Mouse (Mus musculus): ENCODE results near the gene Rgs6. TPM values are rescaled to one million over a fixed set of nuclear protein-coding genes. Genes with fewer than 3 reads are reported as not detected.

Rgs6 gene
- total RNA-seq, 1 experiment from 2014 or later = not detected

- no peak for ATAC-seq (replicated peaks; ENCODE audit: low read depth, poor library complexity, severe bottlenecking)
Observed at GRCm38 (mm10) chr12:82830333-82830732, 242.2 kb downstream of the Rgs6 start.

GRCm38 (mm10) chr12:82838544-82838943, 250.5 kb downstream of the Rgs6 start:
- no peak for ATAC-seq (replicated peaks; ENCODE audit: low read depth, poor library complexity, severe bottlenecking)

GRCm38 (mm10) chr12:82841566-82841965, 253.5 kb downstream of the Rgs6 start:
- ATAC-seq (replicated peaks; ENCODE audit: low read depth, poor library complexity, severe bottlenecking) = no peak

- ATAC-seq (replicated peaks; ENCODE audit: low read depth, poor library complexity, severe bottlenecking) = no peak
Observed at GRCm38 (mm10) chr12:82848304-82848872, 260.3 kb downstream of the Rgs6 start.

- no peak for ATAC-seq (replicated peaks; ENCODE audit: low read depth, poor library complexity, severe bottlenecking)
Observed at GRCm38 (mm10) chr12:82854902-82855301, 266.8 kb downstream of the Rgs6 start.

GRCm38 (mm10) chr12:82855333-82856107, 267.4 kb downstream of the Rgs6 start:
- no peak for ATAC-seq (replicated peaks; ENCODE audit: low read depth, poor library complexity, severe bottlenecking)

DNA sequence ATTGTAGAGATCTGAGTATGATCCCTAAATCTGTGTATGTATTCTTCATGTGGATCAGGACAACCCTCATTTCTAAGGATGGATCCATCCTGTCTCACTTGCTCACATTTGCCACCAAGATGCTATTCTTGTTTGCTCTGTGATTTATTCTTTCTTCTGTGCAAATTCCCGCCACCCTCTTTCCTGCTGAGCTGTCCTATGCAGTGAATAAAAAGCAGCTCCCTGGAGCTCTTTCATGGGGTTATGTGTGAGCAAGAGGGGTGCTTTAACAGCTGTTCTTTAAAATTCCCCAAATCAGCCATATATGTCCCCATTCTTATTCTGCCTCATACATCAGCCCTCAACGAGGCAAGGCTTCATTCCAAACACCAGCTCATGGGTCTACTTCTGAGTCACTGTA, 277.6 kb downstream of the Rgs6 start:
- ATAC-seq (replicated peaks; ENCODE audit: low read depth, poor library complexity, severe bottlenecking) = no peak

DNA sequence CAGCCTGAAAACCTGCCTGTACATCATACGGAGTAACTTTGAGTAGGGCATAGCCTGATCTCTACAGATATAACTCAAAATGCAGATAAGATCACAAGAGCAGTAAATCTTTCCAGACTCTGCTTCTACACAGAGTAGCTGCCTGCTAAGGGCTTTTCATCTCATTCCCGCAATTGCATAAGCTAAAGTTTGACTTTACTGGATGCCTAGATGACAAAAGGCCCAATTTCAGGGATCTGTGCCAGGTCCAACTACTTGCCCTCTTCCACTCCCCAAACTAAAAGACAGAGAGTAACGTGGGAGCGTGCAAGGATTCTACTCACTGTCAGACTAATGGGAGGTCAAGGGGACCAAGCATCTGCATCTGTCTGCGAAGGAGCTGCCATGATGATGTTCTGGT, 292.6 kb downstream of the Rgs6 start:
- no peak for ATAC-seq (replicated peaks; ENCODE audit: low read depth, poor library complexity, severe bottlenecking)

DNA sequence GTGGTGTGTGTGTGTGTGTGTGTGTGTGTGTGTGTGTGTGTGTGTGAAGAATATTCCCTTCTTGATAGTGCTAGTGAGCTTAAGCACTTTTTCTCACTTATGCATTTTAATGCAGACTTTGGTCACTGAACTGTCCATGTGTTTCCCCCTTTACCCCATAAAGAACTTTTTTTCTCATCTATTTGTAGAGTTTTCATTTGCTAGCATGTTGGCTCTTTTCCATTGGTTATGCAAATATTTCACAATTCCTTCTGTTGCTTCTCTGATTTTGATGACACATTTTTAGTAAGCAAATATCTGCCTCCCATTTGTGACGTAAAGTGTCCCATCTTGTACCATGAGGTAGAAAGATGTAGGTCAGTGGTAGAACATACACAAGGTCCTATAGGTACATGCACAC, 295.0 kb downstream of the Rgs6 start:
- ATAC-seq (replicated peaks; ENCODE audit: low read depth, poor library complexity, severe bottlenecking) = no peak

DNA sequence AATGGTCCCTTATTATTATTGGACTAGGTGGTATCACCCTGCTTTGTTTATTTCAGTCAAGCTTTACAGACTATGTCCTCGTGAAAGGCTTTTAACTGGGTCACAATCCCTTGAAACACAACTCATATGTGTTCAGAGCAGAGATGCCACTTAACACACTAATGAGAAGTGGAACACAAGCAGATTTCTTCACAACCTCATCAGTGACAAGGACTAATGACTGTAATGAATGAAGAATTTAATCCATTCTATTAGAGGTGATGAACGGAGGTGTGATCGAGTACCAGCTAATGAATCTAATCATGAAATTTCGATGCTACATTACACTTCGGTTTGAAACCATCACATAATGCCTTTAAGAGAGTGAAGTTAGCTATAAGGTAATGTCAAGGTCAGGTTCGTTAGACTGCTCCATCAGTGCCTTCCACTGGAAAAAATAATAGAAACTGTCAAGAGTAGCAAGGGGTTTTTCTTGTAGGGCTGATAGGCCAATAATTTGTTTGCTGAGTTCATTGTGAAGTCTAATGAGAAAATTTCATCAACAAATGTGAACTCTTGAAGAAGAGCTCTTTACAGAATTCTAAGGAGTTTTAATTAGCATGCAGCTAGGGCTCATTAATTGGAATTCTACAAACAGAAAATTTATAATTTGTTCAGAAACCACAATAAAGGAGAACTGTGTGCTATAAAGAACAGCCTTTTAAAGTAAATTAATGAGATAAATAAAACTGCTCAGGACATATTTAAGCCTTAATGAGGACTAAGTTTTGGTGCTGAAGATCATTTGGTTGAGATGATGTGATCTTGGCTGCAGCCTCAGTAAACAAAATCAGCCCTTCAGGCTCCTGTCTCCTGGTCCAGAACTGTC, 307.1 kb downstream of the Rgs6 start:
- ATAC-seq (replicated peaks; ENCODE audit: low read depth, poor library complexity, severe bottlenecking) = no peak

DNA sequence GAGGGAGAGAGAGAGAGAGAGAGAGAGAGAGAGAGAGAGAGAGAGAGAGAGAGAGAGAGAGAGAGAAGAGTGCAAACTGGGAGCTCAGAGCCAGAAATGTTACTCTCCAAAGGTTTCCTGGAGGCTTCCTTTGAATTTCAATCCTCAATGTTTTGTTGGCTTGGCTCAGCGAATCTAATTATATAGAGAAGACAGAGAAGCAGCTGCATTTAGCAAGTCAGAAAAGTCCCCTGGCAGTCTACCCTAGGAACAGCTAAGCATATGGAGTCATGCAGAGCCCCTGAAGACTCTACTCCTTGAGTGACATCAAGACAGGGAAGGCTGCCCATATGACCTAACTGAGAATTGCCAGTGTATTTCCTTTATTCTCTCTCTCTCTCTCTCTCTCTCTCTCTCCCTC, 317.7 kb downstream of the Rgs6 start:
- no peak for ATAC-seq (replicated peaks; ENCODE audit: low read depth, poor library complexity, severe bottlenecking)

GRCm38 (mm10) chr12:82910846-82911245, 322.8 kb downstream of the Rgs6 start:
- no peak for ATAC-seq (replicated peaks; ENCODE audit: low read depth, poor library complexity, severe bottlenecking)

DNA sequence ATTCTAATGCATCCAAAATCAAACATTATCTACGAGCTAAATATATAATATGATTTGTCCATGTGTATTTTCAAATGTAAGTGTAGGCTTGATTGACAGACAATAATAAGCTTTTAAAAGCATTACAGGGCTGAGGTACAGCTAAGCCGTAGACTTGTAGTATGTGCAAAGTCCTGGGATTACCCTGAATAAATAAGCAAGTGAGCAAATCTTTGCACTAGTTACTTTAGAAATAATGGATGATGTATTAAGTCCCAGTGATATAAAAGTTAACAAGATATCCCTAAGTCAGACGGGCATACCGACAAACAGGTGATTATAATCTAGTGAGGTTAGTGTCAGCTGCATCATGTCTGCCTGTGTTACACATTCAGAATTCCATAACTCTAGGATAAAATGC, 326.0 kb downstream of the Rgs6 start:
- no peak for ATAC-seq (replicated peaks; ENCODE audit: low read depth, poor library complexity, severe bottlenecking)

DNA sequence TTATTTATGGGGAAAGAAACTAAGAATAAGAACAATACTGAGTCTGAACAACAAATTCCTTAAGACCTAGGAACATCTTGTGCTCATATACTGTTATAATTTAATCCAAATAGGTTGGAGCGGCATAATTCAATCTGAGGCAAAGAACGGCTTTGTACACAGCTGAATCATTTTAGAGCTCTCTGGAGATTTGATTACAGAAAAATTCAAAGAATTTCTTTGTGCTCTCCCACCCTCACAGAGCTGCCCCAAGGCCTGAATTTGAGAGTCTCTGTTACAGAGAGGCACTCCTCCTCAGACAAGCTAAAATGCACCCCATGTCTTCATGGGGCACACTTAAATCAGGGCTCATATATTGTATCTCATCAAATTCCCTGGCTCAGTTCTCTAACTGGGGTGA, 332.1 kb downstream of the Rgs6 start:
- no peak for ATAC-seq (replicated peaks; ENCODE audit: low read depth, poor library complexity, severe bottlenecking)

DNA sequence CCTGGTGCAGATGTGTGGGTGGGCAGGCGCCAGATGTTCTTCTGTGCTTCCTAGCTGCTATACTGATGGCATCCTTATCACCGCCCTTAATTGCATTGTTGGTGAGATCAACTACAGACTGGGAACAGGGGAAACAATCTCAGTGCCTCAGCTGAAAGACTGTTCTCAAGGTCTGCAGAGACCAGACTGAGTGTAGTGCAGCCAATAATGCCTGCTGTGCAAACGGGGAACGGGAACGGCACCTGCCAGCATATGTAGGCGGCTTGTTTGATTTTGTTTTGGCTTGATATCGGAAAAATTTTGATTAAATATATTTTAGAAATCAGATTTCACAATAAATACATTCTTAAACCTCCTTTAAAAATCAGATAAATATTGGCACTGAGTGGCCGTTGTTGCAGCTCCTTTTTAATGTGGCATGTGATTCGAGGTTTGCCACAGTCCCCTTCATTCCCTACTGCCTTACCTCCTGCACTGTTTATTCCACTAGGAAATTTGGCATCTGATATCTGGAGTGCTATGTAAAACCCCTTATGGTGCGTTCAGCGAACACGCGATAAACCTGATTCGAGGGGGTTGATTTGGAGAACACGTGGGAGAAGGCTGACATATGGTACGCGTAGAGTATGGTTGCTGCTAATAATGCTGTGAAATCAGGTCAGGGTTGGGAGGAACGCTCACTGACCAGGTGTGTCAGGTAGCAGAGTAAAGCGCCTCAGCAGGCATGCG, 333.4 kb downstream of the Rgs6 start:
- ATAC-seq (replicated peaks; ENCODE audit: low read depth, poor library complexity, severe bottlenecking) = no peak

GRCm38 (mm10) chr12:82922856-82923506, 334.9 kb downstream of the Rgs6 start:
- ATAC-seq (replicated peaks; ENCODE audit: low read depth, poor library complexity, severe bottlenecking) = no peak

DNA sequence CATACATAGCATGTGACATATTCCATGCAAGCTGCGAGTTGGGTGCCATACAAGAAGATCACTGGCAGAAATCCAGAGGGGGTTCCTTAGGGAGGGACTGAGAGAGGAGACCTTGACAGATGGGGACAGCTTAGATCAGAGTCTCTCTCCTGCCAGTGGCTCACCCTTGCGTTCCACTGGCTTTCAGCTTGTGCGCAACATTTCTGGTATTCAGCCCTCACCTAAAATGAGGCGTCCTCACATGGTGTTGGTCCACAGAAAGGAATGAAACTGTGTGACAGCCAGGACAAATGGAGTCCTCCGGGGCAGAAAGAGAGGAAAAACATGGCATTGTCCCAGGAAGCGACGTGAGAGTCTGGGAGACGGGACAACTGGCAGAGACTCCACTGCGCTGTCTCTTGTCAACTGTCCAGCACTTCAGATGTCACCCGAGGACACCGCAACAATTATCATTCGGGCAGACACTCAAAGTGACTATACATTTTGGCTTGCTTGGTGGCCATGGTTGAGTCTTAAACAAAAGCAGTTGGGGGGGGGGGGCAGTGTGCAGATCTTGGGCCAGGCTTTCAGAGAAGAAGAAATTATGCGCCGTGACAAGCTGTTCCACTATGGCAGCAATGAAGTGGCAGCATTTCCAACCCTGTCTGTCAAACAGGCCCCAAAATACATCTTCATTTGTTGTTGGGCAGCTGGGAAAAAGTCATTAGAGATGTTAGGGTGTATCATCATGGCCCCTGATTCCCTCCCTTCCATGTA, 344.8 kb downstream of the Rgs6 start:
- no peak for ATAC-seq (replicated peaks; ENCODE audit: low read depth, poor library complexity, severe bottlenecking)

DNA sequence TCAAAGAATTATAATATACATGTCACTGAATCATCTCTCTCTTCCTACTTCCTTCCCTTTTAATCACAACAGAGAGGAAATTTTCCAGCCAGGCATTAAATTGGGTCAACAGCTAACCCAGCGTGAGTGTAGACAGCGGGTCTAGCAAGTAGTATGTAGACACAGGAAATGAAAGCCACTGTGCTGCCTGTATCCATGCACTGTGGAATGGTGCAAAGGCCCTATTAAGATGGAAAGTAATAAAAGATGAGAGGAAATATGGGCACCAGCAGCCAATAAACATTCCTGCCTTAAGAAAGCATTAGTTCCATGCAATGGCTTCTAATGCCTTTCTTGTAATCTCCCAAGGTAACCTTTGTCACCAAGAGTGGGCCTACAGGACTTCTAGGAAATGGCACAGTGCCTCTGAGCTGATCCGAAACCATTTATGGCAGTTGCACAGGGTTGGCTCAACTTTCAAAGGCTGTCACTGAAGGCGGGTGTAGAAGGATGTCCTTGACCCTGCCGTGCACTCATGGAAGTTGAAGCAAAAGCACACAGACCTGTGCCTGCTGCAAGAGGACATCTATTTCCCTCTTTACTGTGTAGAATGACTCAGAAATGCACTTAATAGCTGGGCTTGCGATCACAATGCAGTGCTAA, 347.1 kb downstream of the Rgs6 start:
- ATAC-seq (replicated peaks; ENCODE audit: low read depth, poor library complexity, severe bottlenecking) = no peak

GRCm38 (mm10) chr12:82935767-82936166, 347.7 kb downstream of the Rgs6 start:
- ATAC-seq (replicated peaks; ENCODE audit: low read depth, poor library complexity, severe bottlenecking) = no peak
